Mouse (Mus musculus) liver, embryonic 11.5 days (tissue): ENCODE measurements around the gene Cdc5l. TPM values are rescaled to one million over a fixed set of nuclear protein-coding genes. Genes with fewer than 3 reads are reported as not detected.
"Not testable (repeated sequence)": the region's sequence is repeated elsewhere in the genome, so short reads cannot be mapped to it uniquely, and the experiment has no call there.

Source experiments
- ATAC-seq: fragments of 200-750 bp; cut with Nextera tagmentation; replicated peaks from 2 replicates; pipeline ENCODE4 v1.8.0; 2017; ENCODE audit warnings: moderate number of reproducible peaks, mild to moderate bottlenecking, moderate TSS enrichment, moderate library complexity; ENCODE audit not compliant: low FRiP score
- DNase-seq: peaks from one replicate; pipeline ENCODE4 v3.0.0-alpha.2; 2017; ENCODE audit warnings: low spot score
- H3K27ac ChIP-seq: fragments of 300-500 bp; sonication (generic); 2 replicates; pipeline ENCODE4 v1.5.1; 2014; ENCODE audit warnings: mild to moderate bottlenecking, low read depth, low read length, control low read depth
- H3K27me3 ChIP-seq: fragments of 300-500 bp; sonication (generic); replicated peaks from 2 replicates; pipeline ENCODE4 v1.6.1; 2014; ENCODE audit warnings: low read length, mixed read lengths; ENCODE audit not compliant: control insufficient read depth, insufficient read depth
- H3K36me3 ChIP-seq: fragments of 300-500 bp; sonication (generic); 2 replicates; pipeline ENCODE4 v1.6.1; 2014; ENCODE audit warnings: mild to moderate bottlenecking, low read length, moderate library complexity, mixed read lengths; ENCODE audit not compliant: control insufficient read depth, insufficient read depth
- H3K4me1 ChIP-seq: fragments of 300-500 bp; sonication (generic); replicated peaks from 2 replicates; pipeline ENCODE4 v1.6.1; 2014; ENCODE audit warnings: low read length, mixed read lengths; ENCODE audit not compliant: control insufficient read depth, insufficient read depth
- H3K4me2 ChIP-seq: fragments of 300-500 bp; sonication (generic); 2 replicates; pipeline ENCODE4 v1.6.1; 2014; ENCODE audit warnings: mild to moderate bottlenecking, control low read depth, moderate library complexity
- H3K4me3 ChIP-seq: fragments of 300-500 bp; sonication (generic); 2 replicates; pipeline ENCODE4 v1.5.1; 2014; ENCODE audit warnings: low read depth, low read length, control low read depth
- H3K9ac ChIP-seq: fragments of 300-500 bp; sonication (generic); 2 replicates; pipeline ENCODE4 v1.6.1; 2014; ENCODE audit warnings: low read depth, low read length, control low read depth
- H3K9me3 ChIP-seq: fragments of 300-500 bp; sonication (generic); 2 replicates; pipeline ENCODE4 v1.6.1; 2016; ENCODE audit warnings: low read length, inconsistent platforms, mixed read lengths; ENCODE audit not compliant: control insufficient read depth
- WGBS: fragments of 180-500 bp; shearing (Covaris S2); extraction: QIAGEN DNeasy Blood & Tissue Kit; methylation state at CpG from one replicate; pipeline ENCODE4 v1.1.7; 2014; 5-methylcytosine and 5-hydroxymethylcytosine counted together
- polyA plus RNA-seq: library from polyadenylated mRNA; unstranded; fragments of >200 nt; fragmentation: Nextera tagmentation; extraction: Ambion mirVana; gene quantifications from 2 replicates; pipeline ENCODE4 v1.2.1, GENCODE M21; 2014

The Cdc5l gene
- polyA plus RNA-seq, 1 experiment from 2014 or later, result 62.1 TPM

DNA sequence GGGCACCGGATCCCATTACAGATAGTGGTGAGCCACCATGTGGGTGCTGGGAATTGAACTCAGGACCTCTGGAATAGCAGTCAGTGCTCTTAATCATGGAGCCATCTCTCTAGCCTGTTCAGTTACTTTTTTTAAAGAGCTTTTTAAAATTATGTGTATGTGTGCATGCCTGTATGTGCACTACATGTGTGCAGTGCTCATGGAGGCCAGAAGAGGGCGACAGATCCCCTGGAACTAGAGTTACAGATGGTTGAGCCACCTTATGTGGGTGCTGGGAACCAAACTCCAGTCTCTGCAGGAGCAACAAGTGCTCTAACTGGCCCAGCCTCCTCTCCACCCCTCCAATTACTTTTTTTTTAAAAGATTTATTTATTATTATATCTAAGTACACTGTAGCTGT, 33.2 kb upstream of the Cdc5l start:
- H3K27ac ChIP-seq, result no peak overlapping the region
- no peak overlapping the region for H3K9ac ChIP-seq

DNA sequence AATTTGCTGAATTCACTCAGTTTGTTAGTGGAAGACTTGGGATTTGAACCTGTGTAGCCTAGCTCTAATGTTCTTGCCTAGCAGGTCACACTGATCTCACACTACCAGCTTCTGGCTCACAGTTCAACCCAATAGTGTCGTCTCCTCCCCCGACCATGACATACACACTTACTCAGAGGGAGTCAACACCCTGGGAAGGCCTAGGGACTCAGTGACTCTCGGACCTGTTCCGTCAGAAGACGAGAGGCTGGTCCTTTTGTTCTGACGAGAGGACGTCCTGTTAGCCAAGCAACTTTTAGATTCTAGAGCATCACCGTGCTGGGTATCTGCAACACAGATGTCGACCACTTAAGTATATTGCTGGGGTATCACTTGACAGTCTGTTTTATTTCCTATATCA, 30.7 kb upstream of the Cdc5l start:
- WGBS, result 83% methylated on average over 9 of the region's 9 CpGs
- no peak for DNase-seq
- no peaks in the 10 kb centered on the region; the same call in 1 of the 2 replicates for H3K9me3 ChIP-seq
- H3K27ac ChIP-seq, result no peak overlapping the region
- H3K9ac ChIP-seq, result no peak overlapping the region
- H3K4me3 ChIP-seq, result no peak overlapping the region
- H3K36me3 ChIP-seq, result no peaks in the 10 kb centered on the region
- no peaks in the 10 kb centered on the region for H3K4me1 ChIP-seq
- H3K27me3 ChIP-seq, result no peaks in the 10 kb centered on the region
- ATAC-seq, result no peak
- no peak overlapping the region for H3K4me2 ChIP-seq

More for the DNA sequence above, 33.2 kb upstream of the Cdc5l start:
- no peak overlapping the region for H3K4me3 ChIP-seq
- no peaks in the 10 kb centered on the region; the same call in 1 of the 2 replicates for H3K9me3 ChIP-seq
- no peaks in the 10 kb centered on the region for H3K4me1 ChIP-seq
- no peaks in the 10 kb centered on the region for H3K27me3 ChIP-seq
- no peak for ATAC-seq
- H3K4me2 ChIP-seq, result no peak overlapping the region
- H3K36me3 ChIP-seq, result no peaks in the 10 kb centered on the region
- 54% methylated on average over 2 of the region's 2 CpGs for WGBS
- DNase-seq, result no peak

DNA sequence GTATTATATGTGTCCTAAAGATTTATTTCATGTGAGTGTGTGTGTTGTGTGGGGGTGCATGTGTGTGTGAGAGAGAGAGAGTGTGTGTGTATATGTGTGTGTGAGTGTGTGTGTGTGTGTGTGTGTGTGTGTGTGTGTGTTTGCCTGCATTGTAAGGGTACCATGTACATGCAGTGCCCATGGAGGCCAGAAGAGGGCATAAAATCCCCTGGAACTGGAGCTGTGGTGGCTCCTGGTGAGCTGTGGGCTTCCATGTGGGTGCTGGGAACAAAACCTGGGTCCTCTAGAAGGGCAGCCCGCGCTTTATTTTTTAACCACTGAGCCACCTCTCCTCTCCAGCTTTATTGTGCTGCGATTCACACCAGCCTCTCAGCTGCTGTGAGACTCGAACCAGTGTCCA, 29.0 kb upstream of the Cdc5l start:
- no peak overlapping the region for H3K4me3 ChIP-seq
- no peaks in the 10 kb centered on the region; the same call in 1 of the 2 replicates for H3K9me3 ChIP-seq
- WGBS, result 83% methylated on average over 4 of the region's 4 CpGs
- no peaks in the 10 kb centered on the region for H3K36me3 ChIP-seq
- H3K4me1 ChIP-seq, result no peaks in the 10 kb centered on the region
- H3K4me2 ChIP-seq, result no peak overlapping the region
- H3K27ac ChIP-seq, result no peak overlapping the region
- H3K27me3 ChIP-seq, result no peaks in the 10 kb centered on the region
- ATAC-seq (no peak), DNase-seq (no peak)
- no peak overlapping the region for H3K9ac ChIP-seq

DNA sequence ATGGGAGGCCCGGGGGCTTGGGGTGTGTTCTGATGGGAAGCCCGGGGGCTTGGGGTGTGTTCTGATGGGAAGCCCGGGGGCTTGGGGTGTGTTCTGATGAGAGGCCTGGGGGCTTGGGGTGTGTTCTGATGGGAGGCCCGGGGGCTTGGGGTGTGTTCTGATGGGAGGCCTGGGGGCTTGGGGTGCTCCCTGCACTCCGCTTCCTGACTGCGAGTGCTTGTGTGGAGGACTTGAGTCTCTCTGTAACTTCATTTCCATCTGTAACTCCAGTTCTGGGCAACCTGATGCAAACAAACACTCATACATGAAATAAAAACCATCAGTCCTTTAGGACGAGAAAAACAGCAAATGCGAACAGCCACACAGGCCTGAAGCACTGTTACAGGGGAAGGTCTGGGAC, 25.5 kb upstream of the Cdc5l start:
- Histone ChIP-seq H3K4me1 (no peaks in the 10 kb centered on the region), H3K9ac (no peak overlapping the region), H3K4me2 (no peak overlapping the region), H3K27ac (no peak overlapping the region), H3K9me3 (no peaks in the 10 kb centered on the region), H3K4me3 (no peak overlapping the region), H3K27me3 (no peaks in the 10 kb centered on the region), H3K36me3 (no peaks in the 10 kb centered on the region)
- DNase-seq (no peak), ATAC-seq (no peak)
- 82% methylated on average over 7 of the region's 8 CpGs for WGBS

DNA sequence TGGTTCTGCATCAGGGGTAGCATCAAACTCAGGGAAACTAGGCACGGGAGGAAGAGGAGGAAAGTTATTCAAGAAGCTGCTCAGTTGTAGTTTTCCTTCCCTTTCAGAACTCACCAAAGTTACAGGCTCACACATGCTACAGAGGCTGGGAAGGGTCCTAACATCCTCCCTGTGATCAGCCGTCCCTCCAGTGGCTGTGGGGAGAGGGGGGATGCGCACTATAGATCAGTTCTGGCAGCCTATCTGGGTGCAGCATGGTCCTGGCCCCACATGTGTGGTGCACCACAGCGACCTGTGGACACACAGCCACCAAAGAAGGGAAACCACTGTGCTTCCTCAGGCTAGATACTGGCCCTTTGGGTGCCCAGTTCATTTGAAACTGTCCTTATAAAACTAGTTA, 25.0 kb upstream of the Cdc5l start:
- Histone ChIP-seq H3K4me2 (no peak overlapping the region), H3K9ac (no peak overlapping the region), H3K27ac (no peak overlapping the region), H3K4me1 (no peaks in the 10 kb centered on the region), H3K4me3 (no peak overlapping the region), H3K9me3 (no peaks in the 10 kb centered on the region), H3K27me3 (no peaks in the 10 kb centered on the region), H3K36me3 (no peaks in the 10 kb centered on the region)
- 57% methylated on average over 4 of the region's 4 CpGs for WGBS
- DNase-seq (no peak), ATAC-seq (no peak)

DNA sequence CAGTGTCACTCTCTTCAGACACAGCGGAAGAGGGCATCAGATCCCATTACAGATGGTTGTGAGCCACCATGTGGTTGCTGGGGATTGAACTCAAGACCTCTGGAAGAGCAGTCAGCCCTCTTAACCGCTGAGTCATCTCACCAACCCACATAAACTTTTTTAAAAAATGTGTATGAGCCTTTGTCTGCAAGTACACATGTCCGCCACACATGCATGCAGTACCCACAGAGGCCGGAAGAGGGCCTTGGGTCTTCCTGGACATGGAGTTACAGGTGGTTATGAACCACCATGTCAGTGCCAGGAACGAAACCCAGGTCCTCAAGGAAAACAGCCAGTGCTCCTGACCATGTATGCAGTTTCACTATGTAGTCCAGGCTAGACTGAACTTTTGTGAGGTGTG, 23.9 kb upstream of the Cdc5l start:
- no peak overlapping the region for H3K9ac ChIP-seq
- 84% methylated on average over 5 of the region's 5 CpGs for WGBS
- H3K4me1 ChIP-seq, result no peaks in the 10 kb centered on the region
- no peak overlapping the region for H3K27ac ChIP-seq
- H3K9me3 ChIP-seq, result no peaks in the 10 kb centered on the region
- no peak overlapping the region for H3K4me2 ChIP-seq
- DNase-seq (no peak), ATAC-seq (no peak)
- no peaks in the 10 kb centered on the region for H3K27me3 ChIP-seq
- no peak overlapping the region for H3K4me3 ChIP-seq
- H3K36me3 ChIP-seq, result no peaks in the 10 kb centered on the region

DNA sequence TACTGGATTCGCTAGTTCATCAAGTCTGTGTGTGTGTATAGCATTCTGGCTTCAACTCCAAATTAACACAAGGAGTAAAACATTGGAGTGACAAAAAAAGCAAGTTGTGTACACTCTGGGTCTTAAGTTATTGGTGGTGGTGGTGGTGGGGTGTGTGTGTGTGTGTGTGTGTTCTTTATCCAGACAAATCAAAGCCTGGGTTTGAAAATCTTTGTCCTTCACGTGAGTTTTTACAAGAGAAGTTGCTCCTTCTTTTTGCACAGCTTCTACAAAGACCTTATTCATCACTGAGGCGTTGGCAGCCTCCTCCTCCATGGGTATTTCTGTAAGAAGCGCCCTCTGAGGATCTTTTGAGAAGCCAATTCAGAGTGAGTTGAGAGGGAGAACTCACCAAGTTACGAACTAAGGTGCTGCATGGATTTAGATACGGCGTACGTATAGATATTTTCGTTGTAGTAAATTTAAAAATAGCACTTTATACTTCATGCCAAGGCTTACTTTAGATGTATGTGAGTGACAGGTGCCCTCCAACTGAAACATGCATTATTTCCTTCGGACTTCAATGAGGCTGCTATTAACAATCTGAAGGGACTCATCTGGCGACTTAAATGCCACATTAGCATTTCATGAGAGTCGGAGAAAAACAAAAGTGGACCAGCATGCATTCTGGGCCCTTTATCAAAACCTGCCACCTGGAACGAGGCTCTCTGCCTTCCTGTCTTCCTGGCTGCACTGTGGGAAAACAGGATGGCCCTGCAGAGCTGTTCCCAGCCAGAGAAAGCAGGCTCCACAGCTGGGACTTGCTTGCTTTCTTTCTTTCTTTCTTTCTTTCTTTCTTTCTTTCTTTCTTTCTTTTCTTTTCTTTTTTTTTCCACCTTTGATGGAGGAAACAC, 23.0 kb upstream of the Cdc5l start:
- H3K27ac ChIP-seq, result no peak overlapping the region
- no peak overlapping the region for H3K4me3 ChIP-seq
- no peaks in the 10 kb centered on the region for H3K4me1 ChIP-seq
- no peaks in the 10 kb centered on the region for H3K36me3 ChIP-seq
- ATAC-seq (no peak), DNase-seq (no peak)
- H3K27me3 ChIP-seq, result no peaks in the 10 kb centered on the region
- 67% methylated on average over 13 of the region's 13 CpGs for WGBS
- no peaks in the 10 kb centered on the region for H3K9me3 ChIP-seq
- H3K4me2 ChIP-seq, result no peak overlapping the region
- H3K9ac ChIP-seq, result no peak overlapping the region

DNA sequence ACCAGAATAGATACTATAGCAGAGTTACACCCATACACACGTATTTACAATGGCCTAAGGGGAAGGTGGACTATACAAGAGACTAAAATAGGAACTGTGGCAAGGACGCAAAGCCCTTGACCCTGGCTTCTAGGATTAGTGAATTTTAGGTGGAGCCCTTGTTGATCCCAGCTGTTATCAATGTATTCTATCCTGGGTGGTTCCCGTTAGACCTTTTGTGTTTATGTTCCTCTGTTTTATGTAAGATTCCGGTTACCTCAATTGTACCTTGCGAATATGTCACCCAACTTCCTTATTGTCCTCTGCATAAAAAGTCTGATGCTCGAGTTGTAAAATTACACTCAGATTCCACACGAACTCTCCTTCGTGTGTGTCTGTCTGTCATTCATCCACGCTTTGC, 22.2 kb upstream of the Cdc5l start:
- not testable (repeated sequence) for H3K9ac ChIP-seq, H3K27me3 ChIP-seq, H3K4me3 ChIP-seq, H3K4me1 ChIP-seq, H3K9me3 ChIP-seq, DNase-seq, H3K36me3 ChIP-seq, ATAC-seq, H3K27ac ChIP-seq, H3K4me2 ChIP-seq
- 85% methylated on average over 8 of the region's 9 CpGs for WGBS

DNA sequence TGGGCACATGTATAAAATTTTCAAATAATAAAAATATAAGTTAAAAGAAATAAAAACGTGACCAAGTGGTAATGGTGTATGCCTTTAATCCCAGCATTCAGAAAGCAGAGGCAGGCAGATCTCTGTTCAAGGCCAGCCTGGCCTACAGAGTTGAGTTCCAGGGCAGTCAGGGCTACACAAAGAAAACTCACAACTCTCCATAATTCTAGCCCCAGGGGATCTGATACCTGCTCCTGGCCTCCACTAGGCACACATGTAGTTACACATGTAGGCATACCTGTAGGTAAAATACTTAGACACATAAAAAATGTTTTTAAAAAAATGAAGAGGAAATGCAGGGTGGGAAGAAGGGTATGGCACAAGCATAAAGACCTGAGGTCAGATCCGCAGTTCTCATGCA, 21.3 kb upstream of the Cdc5l start:
- Histone ChIP-seq H3K27me3 (no peaks in the 10 kb centered on the region), H3K27ac (no peak overlapping the region), H3K9me3 (no peaks in the 10 kb centered on the region), H3K4me1 (no peaks in the 10 kb centered on the region), H3K4me3 (no peak overlapping the region), H3K36me3 (no peaks in the 10 kb centered on the region), H3K9ac (no peak overlapping the region), H3K4me2 (no peak overlapping the region)
- no peak for DNase-seq
- no peak for ATAC-seq
- WGBS, result 81% methylated on average over 2 of the region's 2 CpGs
